Mouse (Mus musculus) lung, postnatal 0 days (tissue): Measurements from ENCODE around the gene Ston2.

Source experiments
- CTCF ChIP-seq: IDR thresholded peaks from 2 replicates; pipeline ENCODE4 v1.5.1; 2016; ENCODE audit warnings: antibody characterized with exemption, mild to moderate bottlenecking
- EP300 ChIP-seq: IDR thresholded peaks from 2 replicates; pipeline ENCODE4 v1.6.1; 2016; ENCODE audit warnings: antibody characterized with exemption, mild to moderate bottlenecking, control low read depth

DNA sequence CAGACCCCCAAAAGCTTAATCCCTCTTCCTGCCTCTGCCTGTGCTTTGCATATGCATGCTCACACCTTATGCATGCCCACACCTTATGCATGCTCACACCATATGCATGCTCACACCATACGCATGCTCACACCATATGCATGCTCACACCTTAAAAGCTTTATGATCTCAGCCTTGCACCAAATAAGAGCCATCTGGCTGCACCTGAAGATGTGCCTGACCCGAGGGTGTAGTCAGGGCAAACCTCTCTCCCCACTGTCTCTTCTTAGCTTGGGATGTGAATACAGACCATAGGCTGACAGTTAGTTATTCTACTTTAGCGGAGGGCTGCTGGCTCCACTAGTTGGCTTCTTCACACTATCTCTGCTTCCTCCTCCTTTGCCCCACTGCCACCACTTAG is 105.1 kb downstream of the Ston2 start:
- TF ChIP-seq CTCF = no peak
- TF ChIP-seq EP300 = no peak
